Mouse (Mus musculus) cerebellum, adult 11-12 months (tissue): Measurements from ENCODE around the gene Cryba2.
A peak's percentile ranks its signal among the peaks of the same experiment; 100 is the strongest.

ENCODE experiments used
- DNase-seq: peaks from one replicate; pipeline ENCODE4 v3.0.0; 2022

Cryba2 gene

GRCm38 (mm10) chr1:74893134-74893855 is at the start of gene Cryba2:
Gene Cryba2 (minus strand): TSS chr1:74893143.
- DNase-seq = peak; percentile 28

- DNase-seq = no peak
Measured at GRCm38 (mm10) chr1:74941651-74942360, 48.9 kb upstream of the Cryba2 start.

- no peak for DNase-seq
Measured at GRCm38 (mm10) chr1:74939762-74940161, 46.8 kb upstream of the Cryba2 start.

- no peak for DNase-seq
Measured at GRCm38 (mm10) chr1:74936221-74936830, 43.4 kb upstream of the Cryba2 start.

GRCm38 (mm10) chr1:74935402-74935801 is 42.5 kb upstream of the Cryba2 start, which contains the start of gene Cfap65:
Gene Cfap65 (minus strand): TSS chr1:74935599.
- DNase-seq = no peak

GRCm38 (mm10) chr1:74927621-74928296 is 34.8 kb upstream of the Cryba2 start:
- no peak for DNase-seq

GRCm38 (mm10) chr1:74926721-74927120 is 33.8 kb upstream of the Cryba2 start:
- DNase-seq = no peak

GRCm38 (mm10) chr1:74924464-74924863 is 31.5 kb upstream of the Cryba2 start:
- DNase-seq = no peak

GRCm38 (mm10) chr1:74915706-74916105 is 22.8 kb upstream of the Cryba2 start:
- DNase-seq = no peak

- no peak for DNase-seq
Measured at GRCm38 (mm10) chr1:74902191-74902590, 9.2 kb upstream of the Cryba2 start.

GRCm38 (mm10) chr1:74901686-74902085 is 8.7 kb upstream of the Cryba2 start:
- DNase-seq = peak; percentile 22

GRCm38 (mm10) chr1:74900341-74901285 is 7.7 kb upstream of the Cryba2 start:
- no peak for DNase-seq

- DNase-seq = no peak
Measured at GRCm38 (mm10) chr1:74898656-74899431, 5.9 kb upstream of the Cryba2 start.

- DNase-seq = no peak
Measured at GRCm38 (mm10) chr1:74897976-74898375, 5.0 kb upstream of the Cryba2 start.

- DNase-seq = peak; percentile 42
Measured at GRCm38 (mm10) chr1:74894966-74895365, 2.0 kb upstream of the Cryba2 start.

GRCm38 (mm10) chr1:74892351-74893133 is 401 bp downstream of the Cryba2 start:
- no peak for DNase-seq

GRCm38 (mm10) chr1:74891513-74891912 is 1.4 kb downstream of the Cryba2 start:
- DNase-seq = no peak

- DNase-seq = no peak
Measured at GRCm38 (mm10) chr1:74885369-74886042, 7.4 kb downstream of the Cryba2 start, which contains the start of gene Fev. Gene Fev (minus strand): TSS chr1:74885419.
